Mouse (Mus musculus) inflammation-experienced regulatory T-cells, adult 6 months (primary cell): ENCODE results near the gene Olfr1467. TPM values are rescaled to one million over a fixed set of nuclear protein-coding genes. Genes with fewer than 3 reads are reported as not detected.

Experiments
- ATAC-seq: one replicate; pipeline ENCODE4 v1.8.0; 2017
- polyA plus RNA-seq, 3 experiments: library from polyadenylated mRNA; unstranded; fragments of 100-300 nt; shearing (Covaris generic); gene quantifications; one replicate each; pipeline ENCODE4 v1.2.1; 2017

Gene Olfr1467
- polyA plus RNA-seq, result not detected

DNA sequence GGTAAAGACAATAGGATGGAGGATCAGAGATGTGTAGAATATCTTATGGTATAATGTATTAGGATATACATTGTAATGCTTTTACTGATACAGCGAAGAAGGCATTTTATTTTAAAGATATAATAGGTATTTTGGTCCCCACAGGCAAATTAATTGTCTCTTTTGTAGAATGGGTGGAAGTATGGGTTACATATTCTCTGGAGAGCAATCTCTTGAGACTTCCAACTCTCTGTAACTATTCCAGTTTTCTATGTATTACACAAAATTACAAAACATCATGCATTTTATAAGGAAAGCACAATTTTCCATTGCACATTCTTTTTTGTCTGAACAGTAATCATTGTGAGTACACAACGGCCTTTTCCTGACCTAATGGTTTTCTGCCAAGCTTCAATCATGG, at the start of gene Olfr1467:
Gene Olfr1467, plus strand, starts transcription at position 301 of the 400 bp plus-strand sequence.
- ATAC-seq, result no peak

DNA sequence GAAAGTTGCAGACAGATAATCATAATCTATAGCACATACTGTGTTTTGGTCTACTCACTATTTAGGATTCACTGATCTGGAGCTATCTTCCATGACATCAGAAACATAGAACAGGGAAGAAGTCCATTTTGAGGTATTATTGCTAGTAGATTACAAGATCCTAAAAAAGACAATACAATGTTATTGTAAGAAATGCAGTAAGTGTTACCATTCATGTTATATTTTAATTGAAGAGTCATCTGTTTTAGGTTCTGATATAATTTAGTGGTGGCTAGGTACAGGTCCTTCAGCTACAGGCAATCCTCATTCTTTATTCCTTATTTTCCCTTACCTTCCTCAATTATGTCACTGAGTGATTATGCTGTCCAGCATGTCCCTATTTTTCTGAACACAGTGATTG, 46.6 kb upstream of the Olfr1467 start, which contains the start of gene Olfr1465:
Gene Olfr1465, minus strand, starts transcription at position 101 of the 400 bp plus-strand sequence.
- no peak for ATAC-seq

GRCm38 (mm10) chr19:13338562-13338961, 23.5 kb upstream of the Olfr1467 start, which contains the start of gene Olfr1466:
Olfr1466 (plus strand) TSS chr19:13338862.
- no peak for ATAC-seq

- no peak for ATAC-seq
These were observed 45.5 kb downstream of the Olfr1467 start, which contains the start of gene Olfr1469 for GRCm38 (mm10) chr19:13407549-13407948. Olfr1469 (plus strand) TSS chr19:13407849.

Other genes starting within 250 kb of the Olfr1467 start
- gene Olfr1459, start 212.7 kb upstream of the Olfr1467 start, polyA plus RNA-seq, result under 1 TPM in 1 of 3 experiments, not detected in 2; 0.08 TPM
- gene Olfr1461, start 199.2 kb upstream of the Olfr1467 start, polyA plus RNA-seq, result not detected
- not detected for gene Olfr1462, start 176.5 kb upstream of the Olfr1467 start, polyA plus RNA-seq
- not detected for gene Olfr1463, start 130.9 kb upstream of the Olfr1467 start, polyA plus RNA-seq
- gene Olfr1465, start 46.7 kb upstream of the Olfr1467 start, polyA plus RNA-seq, result not detected
- not detected for gene Olfr1466, start 23.4 kb upstream of the Olfr1467 start, polyA plus RNA-seq
- gene Olfr1469, start 45.6 kb downstream of the Olfr1467 start, polyA plus RNA-seq, result not detected
- gene Olfr1471, start 81.2 kb downstream of the Olfr1467 start, polyA plus RNA-seq, result not detected
- gene Olfr1472, start 93.8 kb downstream of the Olfr1467 start, polyA plus RNA-seq, result not detected
- gene Olfr1474, start 107.3 kb downstream of the Olfr1467 start, polyA plus RNA-seq, result not detected
- not detected for gene Olfr1475, start 118.0 kb downstream of the Olfr1467 start, polyA plus RNA-seq
- gene Olfr1477, start 138.3 kb downstream of the Olfr1467 start, polyA plus RNA-seq, result under 1 TPM in 1 of 3 experiments, not detected in 2; 0.16 TPM
- not detected for gene Olfr1480, start 165.7 kb downstream of the Olfr1467 start, polyA plus RNA-seq
- gene Olfr1484, start 221.3 kb downstream of the Olfr1467 start, polyA plus RNA-seq, result not detected